In genomic region chr6:113862955-113863354, GRCm38 (mm10) we compare ENCODE assay signal across 17 mouse cellular contexts.
"Had no signal": no experiment of that assay in that cellular context is flagged by ENCODE, and none has a peak within 500 bp of the region (broad histone marks: within the 10 kb centered on the region; RNA-seq: fewer than 3 reads in every experiment).

No protein-coding gene starts in this region.

- H3K4me3 ChIP-seq: lung, embryonic 15.5 days; megakaryocyte, embryonic 14.5 days; midbrain, embryonic 13.5 days; midbrain, embryonic 15.5 days; neural tube, embryonic 12.5 days had no signal

- H3K27ac ChIP-seq: lung, embryonic 15.5 days; macrophage; midbrain, embryonic 13.5 days; midbrain, embryonic 15.5 days; neural tube, embryonic 12.5 days had no signal

- DNase-seq: liver, postnatal 0 days; lung, adult 2 months; lung, postnatal 14 days; lung, postnatal 36 days; retina, postnatal 1 day; right cerebral cortex, adult 18-20 months; right cerebral cortex, postnatal 25 days; right cerebral cortex, postnatal 4 days; spleen, adult 18-20 months; thymus, adult 18-20 months; thymus, postnatal 25 days had no signal
